Mouse (Mus musculus): Measurements from ENCODE around the gene Kirrel. TPM values are rescaled to one million over a fixed set of nuclear protein-coding genes. Genes with fewer than 3 reads are reported as not detected.

Kirrel gene
- polyA plus RNA-seq (2012; rRNA removed): 46.6 and 57.2 TPM in 2 replicates
- 11.3 and 15.8 TPM in 2 replicates for polyA plus RNA-seq (2014; fragmentation: Nextera tagmentation; extraction: Ambion mirVana)

DNA sequence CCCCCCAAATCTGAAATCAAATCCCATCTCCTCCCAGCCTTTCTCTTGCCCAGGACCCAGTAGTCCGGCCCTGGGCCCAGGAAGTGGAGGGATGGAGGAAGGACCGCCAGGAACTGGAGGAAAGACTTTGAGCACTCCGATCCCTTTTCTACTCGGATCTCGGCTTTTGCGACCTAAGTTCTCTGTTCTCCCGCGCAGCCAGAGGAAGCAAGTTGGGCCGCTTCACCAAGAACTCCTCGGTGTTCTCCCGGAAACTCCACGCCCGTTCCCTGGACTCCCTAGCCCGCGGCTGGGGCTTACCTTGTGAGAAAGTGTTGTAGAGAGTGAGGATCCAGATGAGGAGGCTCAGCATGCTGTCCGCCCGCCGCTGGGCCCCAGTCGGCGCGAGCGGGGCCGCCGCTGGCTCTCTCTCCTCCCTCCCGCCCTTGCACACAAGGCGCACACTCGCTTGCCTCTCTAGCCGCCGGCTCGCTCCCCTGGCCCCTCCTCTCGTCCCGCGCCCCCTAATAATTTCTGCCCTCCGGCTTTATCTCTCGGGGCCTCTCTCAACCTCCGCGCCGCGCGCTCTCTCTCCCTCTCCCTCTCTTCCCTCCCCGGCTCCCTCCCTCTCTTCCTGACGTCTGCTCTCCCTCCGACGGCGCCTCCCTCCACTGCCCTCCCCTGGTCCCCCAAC, at the start of gene Kirrel:
Gene Kirrel, minus strand, starts transcription at position 652 of the 673 bp plus-strand sequence.
- Histone ChIP-seq H3K27ac (replicated peaks; ENCODE audit: low read depth, low read length) (peak within 1 kb of the TSS; percentile 93), H3K9me3 (ENCODE audit: control insufficient read depth, low read length) (no peaks in the 10 kb centered on the region), H3K36me3 (ENCODE audit: control insufficient read depth, insufficient read depth, low read length) (no peaks in the 10 kb centered on the region), H3K27me3 (ENCODE audit: control insufficient read depth, insufficient read depth, low read length) (no peaks in the 10 kb centered on the region), H3K4me2 (replicated peaks; ENCODE audit: low read depth, low read length, severe bottlenecking) (peak within 1 kb of the TSS; percentile 74), H3K9ac (ENCODE audit: low read depth, low read length, severe bottlenecking) (peak within 1 kb of the TSS; percentile 91), H3K4me1 (ENCODE audit: control insufficient read depth, insufficient read depth, low read length) (peaks cover 32% of the 10 kb centered on the region), H3K4me3 (replicated peaks; ENCODE audit: low read length) (peak within 1 kb of the TSS; percentile 77)
- DNase-seq (ENCODE audit: low spot score): peak; percentile 90
- 0 out of 2 replicates have a peak, but pooled peaks have one; percentile 45 for TF ChIP-seq POLR2A (IDR thresholded peaks at IDR 0.05; ENCODE audit: borderline replicate concordance, extremely low read depth, insufficient read depth, insufficient read length)
- ATAC-seq (ENCODE audit: low FRiP score, low read depth): peak; percentile 90
- 1% methylated on average over 38 of the region's 45 CpGs for WGBS

DNA sequence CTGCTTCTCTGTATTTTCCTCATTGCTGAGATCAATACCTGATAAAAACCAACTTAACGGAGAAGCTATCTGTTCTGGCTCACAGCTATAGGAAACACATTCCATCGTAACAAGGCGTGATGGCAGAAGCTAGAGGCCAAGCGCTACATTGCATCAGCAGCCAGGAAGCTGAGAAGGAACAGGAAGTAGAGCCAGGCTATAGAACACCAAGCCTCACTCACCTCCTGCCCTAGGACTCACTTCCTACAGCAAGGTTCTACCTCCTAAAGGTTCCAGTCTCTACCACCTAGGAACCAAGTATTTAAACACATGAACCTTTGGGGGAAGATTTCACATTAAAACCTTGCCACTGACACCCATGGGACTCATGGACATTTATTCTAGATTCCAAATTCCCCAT, 49.1 kb upstream of the Kirrel start:
- Histone ChIP-seq H3K36me3 (ENCODE audit: control insufficient read depth, insufficient read depth, low read length) (no peaks in the 10 kb centered on the region), H3K4me3 (replicated peaks; ENCODE audit: low read length) (no peak overlapping the region), H3K27ac (replicated peaks; ENCODE audit: low read depth, low read length) (no peak overlapping the region), H3K4me2 (replicated peaks; ENCODE audit: low read depth, low read length, severe bottlenecking) (no peak overlapping the region), H3K4me1 (ENCODE audit: control insufficient read depth, insufficient read depth, low read length) (peaks cover 8% of the 10 kb centered on the region; the same call in 1 of the 2 replicates), H3K9ac (ENCODE audit: low read depth, low read length, severe bottlenecking) (no peak overlapping the region), H3K9me3 (ENCODE audit: control insufficient read depth, low read length) (no peaks in the 10 kb centered on the region), H3K27me3 (ENCODE audit: control insufficient read depth, insufficient read depth, low read length) (no peaks in the 10 kb centered on the region)
- no peak for TF ChIP-seq POLR2A (IDR thresholded peaks at IDR 0.05; ENCODE audit: borderline replicate concordance, extremely low read depth, insufficient read depth, insufficient read length)
- DNase-seq (ENCODE audit: low spot score) (no peak), ATAC-seq (ENCODE audit: low FRiP score, low read depth) (no peak)
- 74% methylated on average over 4 of the region's 4 CpGs for WGBS

GRCm38 (mm10) chr3:87222346-87222745, 47.8 kb upstream of the Kirrel start:
- H3K27me3 ChIP-seq (ENCODE audit: control insufficient read depth, insufficient read depth, low read length): no peaks in the 10 kb centered on the region
- no peak overlapping the region for H3K9ac ChIP-seq (ENCODE audit: low read depth, low read length, severe bottlenecking)
- no peak for ATAC-seq (ENCODE audit: low FRiP score, low read depth)
- WGBS: 75% methylated on average over 5 of the region's 5 CpGs
- H3K4me3 ChIP-seq (replicated peaks; ENCODE audit: low read length): no peak overlapping the region
- no peak overlapping the region for H3K27ac ChIP-seq (replicated peaks; ENCODE audit: low read depth, low read length)
- DNase-seq (ENCODE audit: low spot score): no peak
- peaks cover 8% of the 10 kb centered on the region; the same call in 1 of the 2 replicates for H3K4me1 ChIP-seq (ENCODE audit: control insufficient read depth, insufficient read depth, low read length)
- H3K36me3 ChIP-seq (ENCODE audit: control insufficient read depth, insufficient read depth, low read length): no peaks in the 10 kb centered on the region
- H3K4me2 ChIP-seq (replicated peaks; ENCODE audit: low read depth, low read length, severe bottlenecking): no peak overlapping the region
- H3K9me3 ChIP-seq (ENCODE audit: control insufficient read depth, low read length): no peaks in the 10 kb centered on the region
- no peak for TF ChIP-seq POLR2A (IDR thresholded peaks at IDR 0.05; ENCODE audit: borderline replicate concordance, extremely low read depth, insufficient read depth, insufficient read length)

DNA sequence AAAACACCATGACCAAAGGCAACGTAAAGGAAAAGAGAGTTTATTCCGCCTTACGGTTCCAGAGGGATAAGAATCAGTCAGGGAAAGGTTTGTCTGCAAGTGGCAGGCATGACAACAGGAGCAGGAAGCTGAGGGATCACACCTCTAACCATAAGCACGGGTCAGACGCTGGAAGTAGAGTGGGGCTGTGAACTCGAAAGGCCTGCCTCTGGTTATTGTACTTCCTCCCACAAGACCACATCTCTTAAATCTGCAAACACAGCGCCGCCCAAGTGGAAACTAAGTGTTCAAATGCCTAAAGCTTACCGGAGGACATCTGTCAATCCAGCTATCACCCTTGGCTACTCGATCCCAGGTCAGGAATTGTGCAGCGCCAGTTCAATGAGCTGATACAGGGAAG, 40.6 kb upstream of the Kirrel start:
- no peak for TF ChIP-seq POLR2A (IDR thresholded peaks at IDR 0.05; ENCODE audit: borderline replicate concordance, extremely low read depth, insufficient read depth, insufficient read length)
- no peak overlapping the region for H3K4me2 ChIP-seq (replicated peaks; ENCODE audit: low read depth, low read length, severe bottlenecking)
- WGBS: 78% methylated on average over 11 of the region's 11 CpGs

DNA sequence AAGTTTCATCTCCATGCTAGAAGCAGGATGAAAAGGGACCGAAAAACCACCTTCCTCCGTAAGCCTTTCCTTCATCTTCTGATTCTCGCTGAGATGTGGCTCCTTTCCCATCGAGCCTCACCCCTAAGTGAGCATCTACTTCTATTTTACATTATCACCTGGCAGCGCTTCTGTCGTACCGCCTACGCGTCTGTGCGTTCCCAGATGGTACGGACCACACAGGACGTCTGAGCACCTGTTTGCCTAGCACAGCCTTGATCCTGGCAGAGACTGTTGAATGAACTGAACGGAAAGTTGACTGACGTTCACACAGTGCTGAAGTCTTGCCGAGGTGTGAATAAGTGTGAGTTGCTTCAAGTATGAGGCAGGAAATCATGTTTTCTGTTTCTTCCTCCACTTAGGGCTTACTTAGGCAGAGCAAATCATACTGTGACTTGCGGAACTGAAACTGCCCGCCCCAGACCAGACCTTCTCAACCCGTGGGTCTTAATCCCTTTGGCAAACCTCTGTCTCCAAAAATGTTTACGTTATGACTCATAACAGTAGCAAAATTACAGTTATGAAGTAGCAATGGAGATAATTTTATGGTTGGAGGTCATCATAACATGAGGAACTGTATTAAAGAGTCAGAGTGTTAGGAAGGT, 39.8 kb upstream of the Kirrel start:
- no peak for ATAC-seq (ENCODE audit: low FRiP score, low read depth)
- WGBS: 87% methylated on average over 19 of the region's 19 CpGs

More for the DNA sequence above, 40.6 kb upstream of the Kirrel start:
- Histone ChIP-seq H3K27ac (replicated peaks; ENCODE audit: low read depth, low read length) (no peak overlapping the region), H3K9me3 (ENCODE audit: control insufficient read depth, low read length) (no peaks in the 10 kb centered on the region), H3K4me3 (replicated peaks; ENCODE audit: low read length) (no peak overlapping the region), H3K36me3 (ENCODE audit: control insufficient read depth, insufficient read depth, low read length) (no peaks in the 10 kb centered on the region), H3K27me3 (ENCODE audit: control insufficient read depth, insufficient read depth, low read length) (no peaks in the 10 kb centered on the region), H3K9ac (ENCODE audit: low read depth, low read length, severe bottlenecking) (no peak overlapping the region), H3K4me1 (ENCODE audit: control insufficient read depth, insufficient read depth, low read length) (no peaks in the 10 kb centered on the region)
- ATAC-seq (ENCODE audit: low FRiP score, low read depth): no peak
- DNase-seq (ENCODE audit: low spot score): no peak

More for the DNA sequence above, 39.8 kb upstream of the Kirrel start:
- Histone ChIP-seq H3K4me2 (replicated peaks; ENCODE audit: low read depth, low read length, severe bottlenecking) (no peak overlapping the region), H3K9ac (ENCODE audit: low read depth, low read length, severe bottlenecking) (no peak overlapping the region), H3K27ac (replicated peaks; ENCODE audit: low read depth, low read length) (no peak overlapping the region), H3K9me3 (ENCODE audit: control insufficient read depth, low read length) (no peaks in the 10 kb centered on the region), H3K27me3 (ENCODE audit: control insufficient read depth, insufficient read depth, low read length) (no peaks in the 10 kb centered on the region), H3K4me3 (replicated peaks; ENCODE audit: low read length) (no peak overlapping the region), H3K36me3 (ENCODE audit: control insufficient read depth, insufficient read depth, low read length) (no peaks in the 10 kb centered on the region), H3K4me1 (ENCODE audit: control insufficient read depth, insufficient read depth, low read length) (no peaks in the 10 kb centered on the region)
- no peak for TF ChIP-seq POLR2A (IDR thresholded peaks at IDR 0.05; ENCODE audit: borderline replicate concordance, extremely low read depth, insufficient read depth, insufficient read length)
- no peak for DNase-seq (ENCODE audit: low spot score)
